Mouse (Mus musculus) layer of hippocampus, postnatal 14 days (tissue): ENCODE measurements around the gene Rps6ka1. TPM values are rescaled to one million over a fixed set of nuclear protein-coding genes. Genes with fewer than 3 reads are reported as not detected.

ENCODE experiments used
- DNase-seq, 2 experiments: peaks; one replicate each; pipeline ENCODE4 v3.0.0; 2021 to 2022; ENCODE audit warnings: low spot score in 2 of 2, mixed read lengths in 1 of 2
- total RNA-seq, 2 experiments: library from RNA; stranded (reverse); gene quantifications; 2 replicates each; pipeline ENCODE4 v1.2.3; 2021

Rps6ka1 gene
- total RNA-seq, 2 experiments from 2014 or later, result 13.6 to 14.4 TPM

DNA sequence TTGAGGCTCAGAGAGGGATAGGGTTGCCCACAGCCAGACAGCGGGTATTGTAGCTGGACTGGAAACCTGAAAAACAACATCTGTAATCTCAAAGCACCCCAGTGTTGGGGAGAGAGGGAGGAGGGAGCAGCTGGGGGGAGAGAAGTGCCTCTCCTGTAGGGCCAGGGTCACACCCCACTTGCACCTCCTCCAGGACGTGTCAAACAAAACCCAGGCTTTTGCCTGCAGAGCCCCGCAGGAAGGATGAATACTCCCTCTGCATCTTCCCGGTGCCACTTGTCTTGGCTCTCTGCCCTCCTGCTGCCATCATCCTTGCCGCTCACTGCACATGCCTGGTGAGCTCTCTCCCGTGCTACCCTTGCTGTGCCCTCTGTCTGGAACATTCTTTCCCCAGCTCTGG lies 10.6 kb upstream of the Rps6ka1 start:
- no peak for DNase-seq

- DNase-seq, result no peak
Observed at GRCm38 (mm10) chr4:133897431-133897891, 9.9 kb upstream of the Rps6ka1 start.

- DNase-seq, result no peak
Observed at GRCm38 (mm10) chr4:133896984-133897383, 9.4 kb upstream of the Rps6ka1 start.

GRCm38 (mm10) chr4:133896002-133896401 lies 8.4 kb upstream of the Rps6ka1 start:
- DNase-seq, result no peak

- no peak for DNase-seq
Observed at GRCm38 (mm10) chr4:133887249-133887648, 348 bp downstream of the Rps6ka1 start.

- no peak for DNase-seq
Observed at GRCm38 (mm10) chr4:133885991-133886501, 1.6 kb downstream of the Rps6ka1 start.

DNA sequence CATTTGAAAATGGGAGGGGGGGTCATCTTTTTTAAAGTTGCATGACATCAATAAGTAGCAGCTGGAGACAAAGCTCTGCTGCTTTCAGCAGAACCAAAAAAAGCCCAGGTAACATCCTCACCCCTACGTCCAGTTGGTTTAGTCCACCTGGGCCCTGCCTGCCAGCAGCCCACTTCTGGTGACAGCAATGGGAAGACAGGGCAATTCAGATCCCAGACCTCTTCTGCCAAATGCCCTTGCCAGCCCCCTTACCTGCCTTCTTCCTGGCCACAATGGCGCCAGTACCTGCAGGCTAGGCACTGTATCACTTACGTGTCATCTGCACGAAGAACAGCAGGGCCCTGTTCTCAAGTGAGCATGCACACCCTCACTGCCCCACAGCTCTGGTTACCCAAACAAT lies 2.3 kb downstream of the Rps6ka1 start:
- no peak for DNase-seq

- no peak for DNase-seq
Observed at GRCm38 (mm10) chr4:133884888-133885287, 2.7 kb downstream of the Rps6ka1 start.

- DNase-seq, result no peak
Observed at GRCm38 (mm10) chr4:133884127-133884753, 3.4 kb downstream of the Rps6ka1 start.

DNA sequence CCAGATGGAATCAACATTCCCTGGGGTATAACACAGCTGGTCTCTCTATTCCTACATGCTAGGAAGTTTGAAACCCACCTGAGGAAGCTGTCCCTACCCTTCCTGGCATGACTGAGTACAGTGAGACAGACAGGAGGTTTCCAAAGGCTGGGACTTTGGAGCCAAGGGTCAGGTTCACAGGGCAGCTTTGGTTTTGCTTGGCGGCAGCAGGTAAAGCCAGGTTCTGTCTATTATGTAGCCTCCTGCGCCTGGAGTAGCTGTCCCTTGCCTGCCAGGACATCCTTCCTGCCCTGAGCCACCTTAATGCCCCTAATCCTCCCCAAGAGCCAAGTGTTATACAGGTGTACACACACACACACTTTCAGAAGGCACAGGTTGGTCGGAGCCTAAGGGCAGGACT lies 5.7 kb downstream of the Rps6ka1 start:
- DNase-seq, result no peak

GRCm38 (mm10) chr4:133881399-133881798 lies 6.2 kb downstream of the Rps6ka1 start:
- DNase-seq, result no peak

GRCm38 (mm10) chr4:133879145-133879902 lies 8.3 kb downstream of the Rps6ka1 start:
- DNase-seq, result no peak

- no peak for DNase-seq
Observed at GRCm38 (mm10) chr4:133877850-133878755, 9.5 kb downstream of the Rps6ka1 start.

GRCm38 (mm10) chr4:133874865-133875517 lies 12.6 kb downstream of the Rps6ka1 start:
- no peak for DNase-seq

DNA sequence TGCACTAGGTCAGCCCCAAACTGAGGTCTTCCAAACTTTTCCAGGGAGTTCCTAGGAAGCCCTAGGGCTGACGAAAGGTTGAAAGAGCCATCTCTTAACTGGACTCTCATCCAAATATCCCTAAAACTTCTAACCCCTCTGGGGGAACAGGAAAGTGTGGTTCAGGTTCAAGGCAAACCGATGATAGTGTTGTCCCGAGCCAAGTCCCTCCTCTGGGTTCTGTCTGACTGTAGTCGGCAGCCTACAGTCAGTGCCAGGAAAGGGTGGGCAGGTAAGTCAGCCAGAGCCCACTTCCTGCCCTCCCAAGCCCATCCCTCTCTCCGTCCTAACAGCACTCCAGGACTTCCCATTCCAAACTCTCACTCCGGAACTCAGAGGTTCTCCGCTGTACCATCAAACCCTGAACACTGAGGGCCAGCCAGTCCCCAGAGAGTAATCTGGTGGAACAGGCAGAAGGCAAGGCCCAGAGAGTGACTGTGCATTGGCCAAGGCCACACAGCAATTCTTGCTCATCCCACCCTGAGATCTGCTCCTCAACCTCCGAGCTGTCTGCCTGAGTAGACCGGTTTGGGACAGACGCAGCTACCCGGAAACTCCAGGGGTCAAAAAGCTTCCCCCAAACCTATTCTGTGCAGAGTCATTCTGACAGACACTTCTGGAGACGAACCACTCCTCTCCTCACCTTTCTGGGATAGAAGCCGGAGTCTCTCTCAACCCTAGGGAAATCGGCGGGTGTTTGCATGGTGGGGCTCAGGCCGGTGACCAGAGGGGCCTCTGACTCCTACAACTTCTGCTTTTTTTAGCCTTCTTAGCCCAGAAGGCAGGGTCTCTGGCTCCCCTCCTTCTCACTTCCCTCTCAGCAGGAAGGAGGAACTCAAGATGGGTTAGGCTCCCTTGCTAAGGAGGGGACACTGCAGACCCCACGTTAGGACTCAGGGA lies 13.4 kb downstream of the Rps6ka1 start:
- DNase-seq, result no peak

- no peak for DNase-seq
Observed at GRCm38 (mm10) chr4:133873431-133873851, 14.2 kb downstream of the Rps6ka1 start.

GRCm38 (mm10) chr4:133872812-133873300 lies 14.7 kb downstream of the Rps6ka1 start:
- DNase-seq, result no peak

GRCm38 (mm10) chr4:133872222-133872811 lies 15.3 kb downstream of the Rps6ka1 start:
- no peak for DNase-seq

- DNase-seq, result no peak
Observed at GRCm38 (mm10) chr4:133865231-133865630, 22.4 kb downstream of the Rps6ka1 start.
